Mouse (Mus musculus): ENCODE measurements at regions not wholly inside any gene's neighbourhood (a gene's known extent, or its start where the extent isn't known, plus 50 kb on each side); places are given as distances from the start of the nearest gene placed in this dataset.
A peak's percentile ranks its signal among the peaks of the same experiment; 100 is the strongest.

DNA sequence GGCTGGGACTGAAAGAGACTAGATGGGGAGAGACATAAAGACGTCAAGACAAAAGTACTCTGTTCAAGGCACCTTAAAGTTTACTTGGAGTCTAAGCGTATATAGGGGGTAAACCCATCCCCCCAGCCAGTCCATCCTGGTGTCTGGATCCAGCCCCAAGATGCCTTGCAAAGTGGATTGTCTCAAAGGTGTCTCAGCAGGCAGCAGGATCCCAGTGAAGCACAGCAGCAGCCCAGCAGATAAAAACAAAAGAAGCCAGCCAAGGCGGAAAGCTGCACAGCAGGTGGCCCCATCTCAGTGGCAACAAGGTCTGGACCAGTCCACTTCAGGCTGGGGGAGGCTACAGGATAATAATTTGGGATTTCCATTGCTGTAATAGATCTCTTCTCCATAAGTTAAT lies 72.0 kb upstream of the Col5a2 start:
- no peak for DNase-seq

- DNase-seq: no peak
These were observed 77.4 kb upstream of the Col5a2 start for GRCm38 (mm10) chr1:45580466-45580865.

GRCm38 (mm10) chr1:45587351-45588025 lies 84.4 kb upstream of the Col5a2 start:
- no peak for DNase-seq

DNA sequence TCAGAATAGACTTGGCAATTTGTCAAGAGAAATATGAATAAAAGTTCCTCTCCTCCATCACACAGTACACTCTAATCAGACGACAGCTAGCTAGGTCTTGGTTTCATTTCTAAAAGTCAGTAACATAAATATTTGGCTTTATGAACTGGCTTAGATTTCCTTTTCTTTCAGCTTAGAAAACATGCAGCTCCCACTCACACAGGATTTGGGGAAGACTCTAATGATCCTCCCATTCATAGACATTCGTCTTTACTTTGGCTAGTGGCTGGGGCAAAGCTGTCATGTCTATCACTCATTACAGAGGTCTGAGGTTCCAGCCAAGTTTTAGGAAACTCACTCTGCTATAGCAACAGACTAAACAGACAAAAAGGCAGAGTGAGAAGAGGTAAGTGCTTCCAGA lies 94.2 kb upstream of the Col5a2 start:
- no peak for DNase-seq

DNA sequence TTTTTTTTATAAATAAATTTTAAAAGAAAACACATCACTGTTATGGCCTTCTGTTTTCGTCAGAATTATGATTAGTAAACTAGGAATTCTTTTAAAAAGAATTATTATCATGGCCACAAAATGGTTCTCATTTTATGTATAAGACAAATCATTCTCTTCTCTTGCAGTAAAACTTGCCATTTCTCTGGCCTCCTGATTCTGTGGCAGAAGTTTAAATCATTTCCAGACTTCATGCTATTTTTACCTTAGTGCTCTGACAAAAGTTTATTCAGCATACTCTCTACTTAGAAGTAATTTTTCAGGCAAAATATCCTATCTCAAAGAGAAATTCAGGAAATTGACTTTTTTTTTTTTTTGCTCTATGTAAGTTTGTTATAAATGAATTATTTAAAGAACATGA lies 96.3 kb upstream of the Col5a2 start:
- DNase-seq: no peak

DNA sequence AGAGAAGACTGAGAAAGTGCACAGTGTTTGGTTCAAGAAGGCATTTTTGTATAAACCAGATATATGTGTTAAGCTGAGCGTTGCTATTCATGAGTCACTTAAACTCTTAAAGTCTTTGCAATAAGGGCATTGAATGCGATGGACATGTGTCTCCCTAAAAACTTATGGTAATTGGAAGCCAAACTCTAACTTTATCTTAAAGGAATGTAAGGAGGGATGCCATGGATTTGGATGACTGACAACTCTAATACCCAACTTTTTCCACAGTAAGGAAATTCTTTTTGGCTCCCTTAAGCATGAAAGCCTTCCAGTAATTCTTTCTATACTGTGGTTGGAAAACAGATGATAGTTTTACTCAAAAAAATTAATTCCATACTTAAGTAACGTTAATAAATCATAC lies 96.9 kb upstream of the Col5a2 start:
- no peak for DNase-seq

GRCm38 (mm10) chr1:45605571-45605970 lies 102.5 kb upstream of the Col5a2 start:
- DNase-seq: no peak

DNA sequence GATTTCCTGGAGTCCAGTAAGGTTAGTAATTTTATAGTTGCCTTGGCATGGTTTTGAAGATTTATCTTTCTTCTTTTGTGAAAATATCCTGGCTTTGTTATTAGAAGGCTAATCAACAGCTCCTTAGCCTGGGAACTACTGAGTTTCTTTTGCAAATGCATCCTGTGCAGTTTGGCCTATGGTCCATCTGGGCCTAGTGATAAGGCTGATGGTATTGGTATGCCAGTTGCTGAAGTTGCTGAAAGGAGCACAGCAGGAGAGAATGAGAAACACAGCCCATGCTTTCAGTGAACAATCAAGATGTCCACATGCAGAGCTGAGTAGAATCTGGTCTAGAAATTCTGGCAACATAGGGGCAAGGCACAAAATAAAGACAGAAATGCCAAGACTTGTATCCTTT lies 105.2 kb upstream of the Col5a2 start:
- no peak for DNase-seq

DNA sequence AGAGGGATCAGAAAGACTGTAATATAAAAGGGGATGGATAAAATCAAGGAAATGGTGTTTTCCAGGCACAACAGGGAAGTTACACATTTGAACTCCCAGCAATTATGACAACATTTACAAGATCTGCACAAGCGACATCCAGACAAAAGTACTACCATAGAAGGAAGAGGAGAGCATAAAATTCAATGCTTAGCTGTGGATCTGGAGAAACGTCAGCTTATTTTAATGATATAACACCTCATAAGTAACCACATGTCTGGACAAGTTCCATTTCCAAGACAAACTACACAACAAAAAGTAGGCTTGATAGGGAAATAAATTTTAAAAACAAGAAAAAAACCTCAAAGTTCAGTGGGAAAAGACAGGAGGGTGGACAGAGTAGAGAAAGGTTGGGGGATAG lies 115.9 kb upstream of the Col5a2 start:
- DNase-seq: no peak

DNA sequence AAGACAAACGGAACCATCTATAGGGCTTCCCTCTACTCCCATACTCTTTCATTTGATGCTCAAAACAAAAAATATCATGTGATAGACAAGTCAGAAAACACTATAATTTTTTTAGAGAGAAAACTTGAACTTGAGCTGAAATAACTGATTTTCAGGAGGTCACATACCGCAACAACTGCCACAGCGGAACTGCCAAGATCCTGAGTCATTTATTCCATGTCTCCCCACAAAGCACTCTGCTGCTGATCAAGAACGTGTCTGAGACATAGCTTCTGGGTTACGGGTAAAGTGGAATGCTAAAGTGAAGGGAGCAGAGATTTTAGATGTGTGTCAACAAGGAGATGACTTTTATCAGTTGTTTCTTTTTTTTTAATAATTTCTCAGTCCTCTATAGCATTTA lies 122.8 kb upstream of the Col5a2 start:
- DNase-seq: no peak

DNA sequence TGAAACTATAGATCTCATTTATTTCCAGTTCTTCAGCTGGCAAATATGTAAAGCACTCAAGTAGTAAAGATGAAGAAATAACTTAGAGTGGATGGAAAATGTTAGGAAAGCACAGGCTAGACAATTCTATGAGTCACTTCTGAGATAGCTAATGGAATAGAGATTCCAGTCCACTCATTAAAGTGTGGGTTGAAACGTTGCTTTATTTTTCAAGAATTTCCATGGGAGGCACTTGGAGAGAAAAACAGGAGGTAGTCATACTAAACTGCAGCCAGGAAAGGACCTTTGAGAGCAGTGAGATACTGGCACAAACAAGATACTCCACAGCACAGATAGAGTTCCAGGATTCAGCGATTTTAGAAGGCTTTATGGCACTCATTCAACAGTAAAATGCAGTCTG lies 123.7 kb upstream of the Col5a2 start:
- DNase-seq: no peak

DNA sequence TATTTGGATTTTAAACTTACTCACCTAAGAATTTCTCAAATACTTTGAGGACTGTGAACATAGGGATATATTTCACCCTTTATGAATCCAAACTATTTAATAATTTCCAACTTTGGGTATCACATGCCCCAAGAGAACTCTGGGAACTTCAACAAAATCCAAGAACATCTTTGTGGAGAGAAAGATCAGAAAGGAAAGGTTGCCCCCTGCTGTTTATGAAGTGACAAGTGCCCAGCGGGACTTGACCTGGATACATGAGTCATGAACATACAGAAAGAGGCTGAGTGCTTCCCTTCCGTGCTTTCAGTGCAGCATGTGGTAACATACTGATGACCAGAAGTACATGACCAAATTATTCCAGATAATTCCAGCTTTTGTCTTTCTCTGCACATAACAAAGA lies 124.8 kb upstream of the Col5a2 start:
- DNase-seq: no peak

DNA sequence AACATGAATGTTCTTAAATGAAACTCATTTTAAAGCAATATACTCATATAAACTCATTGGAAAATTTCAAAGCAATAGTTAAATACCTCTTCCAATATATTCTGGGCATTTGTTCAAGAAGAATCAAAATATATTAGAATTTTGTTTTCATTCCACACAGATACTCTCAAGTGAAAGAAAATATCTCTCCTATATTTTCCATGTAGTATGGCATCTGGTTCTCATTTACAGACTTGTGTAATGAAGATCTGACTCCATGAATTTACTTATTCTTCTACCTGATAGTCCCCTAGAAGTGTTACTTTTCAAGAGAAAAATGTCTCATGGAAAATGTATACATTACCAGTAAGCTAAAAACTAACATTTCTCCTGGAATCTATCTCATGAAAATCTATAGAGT lies 144.2 kb upstream of the Col5a2 start:
- no peak for DNase-seq

GRCm38 (mm10) chr1:45653248-45653647 lies 141.7 kb upstream of the Wdr75 start:
- no peak for DNase-seq

DNA sequence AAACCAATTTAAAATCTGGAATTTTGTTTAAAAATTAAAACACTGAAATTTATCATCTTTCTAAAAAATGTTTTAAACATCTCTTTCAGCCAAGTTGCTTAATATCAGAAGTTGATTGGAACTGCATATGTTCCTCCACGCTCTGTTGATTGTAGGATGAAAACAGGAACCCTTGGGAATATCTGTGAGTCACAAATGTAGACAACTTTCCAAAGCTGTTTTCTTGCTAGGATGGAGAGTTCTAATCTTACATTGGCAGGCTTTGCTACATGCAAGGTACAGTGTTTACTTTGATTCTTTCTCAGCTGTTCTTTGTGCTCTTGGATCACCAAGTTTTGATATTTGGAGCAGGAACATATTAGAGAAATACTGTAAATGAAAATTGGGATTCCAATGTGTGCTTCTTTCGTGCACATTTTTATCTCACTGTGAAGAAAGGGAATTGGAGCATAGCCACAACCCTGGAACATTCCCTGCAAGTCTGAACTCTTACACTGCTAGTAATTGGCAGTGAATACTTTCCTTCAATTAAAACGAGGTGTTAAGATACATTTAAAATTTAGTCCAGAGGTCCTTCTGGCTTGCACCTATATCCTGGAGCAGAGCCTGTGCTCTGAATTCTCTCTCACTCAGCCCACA lies 131.0 kb upstream of the Wdr75 start:
- DNase-seq: no peak

DNA sequence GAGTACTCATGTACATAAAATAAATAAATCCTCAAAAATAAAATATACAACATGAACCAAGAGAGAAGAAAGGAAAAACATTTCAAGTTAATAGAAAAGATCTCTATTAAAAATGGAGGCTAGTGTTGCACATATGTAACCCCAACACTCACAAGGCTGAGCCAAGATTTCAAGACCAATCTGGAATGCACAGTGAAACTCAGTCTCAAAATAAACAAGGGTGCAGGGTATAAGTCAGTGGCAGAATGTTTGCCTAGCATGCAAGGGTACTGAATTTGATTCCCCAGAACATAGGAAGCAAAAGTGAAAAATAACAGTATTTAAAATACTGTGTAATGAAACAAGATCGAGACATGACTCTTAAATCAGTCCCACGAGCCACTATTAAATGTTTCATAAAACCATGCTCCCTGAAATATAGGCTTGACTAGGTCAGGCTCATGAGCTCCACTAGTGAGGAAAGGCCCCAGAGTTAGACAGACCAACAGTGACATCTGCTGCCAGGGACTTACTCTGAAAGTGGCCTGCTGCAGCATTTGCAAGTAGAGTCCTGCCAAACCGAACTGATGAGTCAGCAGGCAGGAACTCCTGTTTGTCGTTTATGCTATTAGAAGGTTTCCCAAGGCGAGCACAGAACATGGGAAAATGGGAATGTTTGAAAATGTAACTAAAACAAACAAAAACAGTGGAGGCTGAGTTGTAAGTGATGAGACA lies 122.4 kb upstream of the Wdr75 start:
- peak; percentile 41 for DNase-seq

GRCm38 (mm10) chr1:45675771-45676439 lies 119.1 kb upstream of the Wdr75 start:
- no peak for DNase-seq

DNA sequence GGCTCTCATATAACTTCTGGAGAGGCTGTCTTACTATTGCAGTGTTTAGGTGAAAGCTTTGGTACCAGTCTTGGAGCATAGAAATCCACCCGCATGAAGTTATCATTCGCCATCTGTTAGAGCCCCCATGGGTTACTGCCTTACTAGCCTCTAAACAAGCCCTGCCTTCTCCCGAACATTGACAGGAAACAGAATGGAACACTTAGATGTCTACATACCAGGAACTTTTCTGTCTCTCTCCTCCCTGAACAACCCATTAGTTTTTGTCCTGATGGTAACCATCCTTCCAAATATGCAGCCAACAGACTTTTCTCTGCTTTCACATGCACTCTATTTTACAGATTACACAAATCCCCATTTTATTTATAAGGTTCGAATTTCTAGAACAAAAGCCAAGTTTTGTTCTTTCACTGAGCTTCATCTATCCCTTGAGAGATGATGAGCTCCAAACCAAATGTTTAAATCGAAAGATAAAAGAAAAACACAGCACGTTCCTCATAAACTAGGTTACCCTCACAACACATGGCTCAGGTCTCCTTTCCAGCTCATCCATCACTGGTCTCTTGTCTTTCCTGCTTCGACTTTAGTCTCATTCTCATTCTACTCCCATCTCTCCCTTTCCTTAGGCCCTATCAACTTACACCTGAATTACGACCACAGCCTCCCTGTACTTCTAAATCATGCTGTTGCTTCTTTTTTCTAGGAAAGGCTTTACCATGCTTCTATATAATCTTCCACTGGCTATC lies 114.8 kb upstream of the Wdr75 start:
- no peak for DNase-seq

GRCm38 (mm10) chr1:45700893-45701292 lies 94.1 kb upstream of the Wdr75 start:
- DNase-seq: no peak

- no peak for DNase-seq
These were observed 93.5 kb upstream of the Wdr75 start for GRCm38 (mm10) chr1:45701516-45701915.

DNA sequence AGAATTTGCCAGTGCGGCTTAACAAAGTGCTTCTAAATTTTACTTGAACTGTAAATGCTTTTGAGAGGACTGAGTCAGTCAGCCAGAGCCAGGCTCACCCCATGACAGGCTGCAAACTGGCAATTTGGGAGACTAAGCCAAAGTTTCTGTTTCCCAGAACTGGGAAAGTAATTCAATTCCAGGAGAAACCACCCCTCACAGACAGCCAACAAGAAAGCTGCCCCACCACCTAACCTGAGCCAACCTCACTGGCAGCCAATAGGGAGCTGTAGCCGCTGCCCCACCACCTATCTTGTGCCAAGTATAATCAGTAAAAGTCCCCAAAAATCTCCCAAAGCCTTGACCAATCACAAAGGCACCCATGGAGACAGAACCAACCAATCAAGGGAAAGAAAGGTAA lies 71.6 kb upstream of the Wdr75 start:
- no peak for DNase-seq

- DNase-seq: no peak
These were observed 62.0 kb upstream of the Wdr75 start for GRCm38 (mm10) chr1:45732958-45733357.

- DNase-seq: no peak
These were observed 49.8 kb upstream of the Wdr75 start for GRCm38 (mm10) chr1:45745136-45745535.

Measured in right cerebral cortex, postnatal 25 days (tissue).